Mouse (Mus musculus) ES-Bruce4 (cell line): ENCODE results near the gene Serpinb1c. TPM values are rescaled to one million over a fixed set of nuclear protein-coding genes. Genes with fewer than 3 reads are reported as not detected.
A peak's percentile ranks its signal among the peaks of the same experiment; 100 is the strongest.
"Not testable (repeated sequence)": the region's sequence is repeated elsewhere in the genome, so short reads cannot be mapped to it uniquely, and the experiment has no call there.

Experiments
- H3K27ac ChIP-seq: 2 replicates; pipeline ENCODE4 v1.5.1; 2012; ENCODE audit warnings: low read length, inconsistent platforms; ENCODE audit not compliant: insufficient read depth
- H3K27me3 ChIP-seq: 2 replicates; pipeline ENCODE4 v1.6.1; 2012; ENCODE audit warnings: mild to moderate bottlenecking, low read length, inconsistent platforms; ENCODE audit not compliant: control insufficient read depth, poor library complexity, insufficient read depth, severe bottlenecking
- H3K36me3 ChIP-seq: 2 replicates; pipeline ENCODE4 v1.6.1; 2012; ENCODE audit warnings: inconsistent platforms, mild to moderate bottlenecking, low read length, moderate library complexity; ENCODE audit not compliant: control insufficient read depth, poor library complexity, insufficient read depth, severe bottlenecking
- H3K4me1 ChIP-seq: one replicate; pipeline ENCODE4 v1.8.1; 2011; ENCODE audit warnings: low read length; ENCODE audit not compliant: control insufficient read depth, insufficient read depth
- H3K4me3 ChIP-seq: 2 replicates; pipeline ENCODE4 v1.5.1; 2011; ENCODE audit warnings: low read depth, mild to moderate bottlenecking, low read length
- H3K9ac ChIP-seq: 2 replicates; pipeline ENCODE4 v1.6.1; 2012; ENCODE audit warnings: low read depth, mild to moderate bottlenecking, inconsistent platforms; ENCODE audit not compliant: poor library complexity, severe bottlenecking
- H3K9me3 ChIP-seq: replicated peaks from 2 replicates; pipeline ENCODE4 v1.6.1; 2012; ENCODE audit warnings: mild to moderate bottlenecking, low read length, inconsistent platforms; ENCODE audit not compliant: control insufficient read depth, poor library complexity, insufficient read depth, severe bottlenecking
- CTCF ChIP-seq: IDR thresholded peaks from one replicate; pipeline ENCODE4 v1.8.1; 2011; ENCODE audit warnings: low read depth, low read length
- EP300 ChIP-seq: IDR thresholded peaks from 2 replicates; pipeline ENCODE4 v1.6.1; 2011; ENCODE audit warnings: low read depth, low read length; ENCODE audit not compliant: insufficient read depth
- POLR2A ChIP-seq: IDR thresholded peaks from one replicate; pipeline ENCODE4 v1.8.1; 2011; ENCODE audit warnings: low read length; ENCODE audit not compliant: insufficient read depth
- polyA plus RNA-seq: library from polyadenylated mRNA; stranded (reverse); fragments of >200 nt; gene quantifications from 2 replicates; pipeline ENCODE4 v1.2.4, GENCODE M21; 2011; ENCODE audit warnings: low read depth; ENCODE audit not compliant: missing spikeins, insufficient read depth, insufficient read length

Serpinb1c gene
- polyA plus RNA-seq, 1 experiment = not detected

GRCm38 (mm10) chr13:32867030-32867429 is 31.0 kb downstream of the Serpinb1c start:
- Histone ChIP-seq H3K27ac (no peak overlapping the region), H3K4me1 (no peaks in the 10 kb centered on the region), H3K27me3 (no peaks in the 10 kb centered on the region), H3K4me3 (no peak overlapping the region), H3K9ac (no peak overlapping the region), H3K36me3 (no peaks in the 10 kb centered on the region), H3K9me3 (no peaks in the 10 kb centered on the region)
- TF ChIP-seq EP300 (no peak), POLR2A (no peak), CTCF (no peak)

GRCm38 (mm10) chr13:32866484-32866883 is 31.5 kb downstream of the Serpinb1c start:
- peak; percentile 91 for TF ChIP-seq CTCF
- TF ChIP-seq POLR2A = no peak
- Histone ChIP-seq H3K4me1 (no peaks in the 10 kb centered on the region), H3K9me3 (no peaks in the 10 kb centered on the region), H3K27ac (no peak overlapping the region), H3K27me3 (no peaks in the 10 kb centered on the region), H3K9ac (no peak overlapping the region), H3K4me3 (no peak overlapping the region), H3K36me3 (no peaks in the 10 kb centered on the region)

GRCm38 (mm10) chr13:32865591-32865990 is 32.4 kb downstream of the Serpinb1c start:
- no peak for TF ChIP-seq EP300
- TF ChIP-seq POLR2A = no peak
- TF ChIP-seq CTCF = peak; percentile 33

GRCm38 (mm10) chr13:32864529-32864928 is 33.5 kb downstream of the Serpinb1c start:
- H3K27ac ChIP-seq, H3K4me3 ChIP-seq, H3K9me3 ChIP-seq, H3K27me3 ChIP-seq, H3K4me1 ChIP-seq, H3K9ac ChIP-seq, H3K36me3 ChIP-seq: not testable (repeated sequence)

More at GRCm38 (mm10) chr13:32865591-32865990, 32.4 kb downstream of the Serpinb1c start:
- no peak overlapping the region for H3K27ac ChIP-seq
- H3K27me3 ChIP-seq = no peaks in the 10 kb centered on the region
- no peak overlapping the region for H3K9ac ChIP-seq
- no peaks in the 10 kb centered on the region for H3K4me1 ChIP-seq
- H3K4me3 ChIP-seq = no peak overlapping the region
- H3K9me3 ChIP-seq = no peaks in the 10 kb centered on the region
- no peaks in the 10 kb centered on the region for H3K36me3 ChIP-seq

- TF ChIP-seq CTCF = no peak
- TF ChIP-seq POLR2A = no peak
- no peak for TF ChIP-seq EP300
- Histone ChIP-seq H3K9me3 (no peaks in the 10 kb centered on the region), H3K9ac (no peak overlapping the region), H3K36me3 (no peaks in the 10 kb centered on the region), H3K27ac (no peak overlapping the region), H3K27me3 (no peaks in the 10 kb centered on the region), H3K4me1 (no peaks in the 10 kb centered on the region), H3K4me3 (no peak overlapping the region)
These were observed 34.6 kb downstream of the Serpinb1c start for GRCm38 (mm10) chr13:32863456-32863855.

- H3K9ac ChIP-seq = no peak overlapping the region
- no peak overlapping the region for H3K27ac ChIP-seq
- no peak overlapping the region for H3K4me3 ChIP-seq
- no peaks in the 10 kb centered on the region for H3K27me3 ChIP-seq
- no peak for TF ChIP-seq CTCF
- TF ChIP-seq EP300 = no peak
- no peak for TF ChIP-seq POLR2A
- no peaks in the 10 kb centered on the region for H3K9me3 ChIP-seq
- no peaks in the 10 kb centered on the region for H3K4me1 ChIP-seq
- H3K36me3 ChIP-seq = no peaks in the 10 kb centered on the region
These were observed 37.2 kb downstream of the Serpinb1c start for GRCm38 (mm10) chr13:32860821-32861220.

- H3K36me3 ChIP-seq = no peaks in the 10 kb centered on the region
- no peaks in the 10 kb centered on the region for H3K27me3 ChIP-seq
- no peaks in the 10 kb centered on the region for H3K4me1 ChIP-seq
- H3K27ac ChIP-seq = no peak overlapping the region
- TF ChIP-seq POLR2A (no peak), EP300 (no peak), CTCF (no peak)
- no peaks in the 10 kb centered on the region for H3K9me3 ChIP-seq
- no peak overlapping the region for H3K4me3 ChIP-seq
- H3K9ac ChIP-seq = no peak overlapping the region
These were observed 44.9 kb downstream of the Serpinb1c start for GRCm38 (mm10) chr13:32853073-32853472.
